Mouse (Mus musculus): Measurements from ENCODE around the gene Mylk3. TPM values are rescaled to one million over a fixed set of nuclear protein-coding genes. Genes with fewer than 3 reads are reported as not detected.
A peak's percentile ranks its signal among the peaks of the same experiment; 100 is the strongest.

Mylk3 gene
- polyA plus RNA-seq, 1 experiment from 2014 or later: 131 TPM

DNA sequence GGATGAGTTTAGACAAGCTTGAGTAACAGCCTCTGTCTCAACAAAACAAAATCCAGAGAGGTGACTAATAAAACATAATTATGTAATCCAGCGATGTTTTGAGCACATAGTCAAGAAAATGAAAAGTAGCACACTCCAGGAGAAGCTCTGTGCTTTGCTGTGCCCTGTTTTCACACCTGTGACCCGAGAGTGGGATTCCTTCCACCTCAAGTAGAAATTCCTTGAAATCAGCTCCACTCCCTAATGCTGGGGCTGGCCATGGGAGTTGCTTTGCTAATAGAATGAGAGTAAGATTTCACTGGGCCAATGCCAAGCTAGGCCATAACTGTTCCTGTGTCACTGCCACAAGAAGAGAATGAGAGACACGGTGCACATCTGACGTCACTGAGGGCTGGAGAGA is 48.5 kb downstream of the Mylk3 start:
- H3K9me3 ChIP-seq: no peaks in the 10 kb centered on the region
- no peak for DNase-seq (ENCODE audit: low spot score)
- H3K27ac ChIP-seq: no peak overlapping the region
- H3K4me1 ChIP-seq: peaks cover 6% of the 10 kb centered on the region; the same call in 1 of the 2 replicates
- H3K36me3 ChIP-seq: peaks cover 90% of the 10 kb centered on the region
- WGBS: 81% methylated on average over 4 of the region's 4 CpGs
- H3K4me3 ChIP-seq: no peak overlapping the region
- H3K27me3 ChIP-seq (ENCODE audit: insufficient read depth, poor library complexity, severe bottlenecking): no peaks in the 10 kb centered on the region

DNA sequence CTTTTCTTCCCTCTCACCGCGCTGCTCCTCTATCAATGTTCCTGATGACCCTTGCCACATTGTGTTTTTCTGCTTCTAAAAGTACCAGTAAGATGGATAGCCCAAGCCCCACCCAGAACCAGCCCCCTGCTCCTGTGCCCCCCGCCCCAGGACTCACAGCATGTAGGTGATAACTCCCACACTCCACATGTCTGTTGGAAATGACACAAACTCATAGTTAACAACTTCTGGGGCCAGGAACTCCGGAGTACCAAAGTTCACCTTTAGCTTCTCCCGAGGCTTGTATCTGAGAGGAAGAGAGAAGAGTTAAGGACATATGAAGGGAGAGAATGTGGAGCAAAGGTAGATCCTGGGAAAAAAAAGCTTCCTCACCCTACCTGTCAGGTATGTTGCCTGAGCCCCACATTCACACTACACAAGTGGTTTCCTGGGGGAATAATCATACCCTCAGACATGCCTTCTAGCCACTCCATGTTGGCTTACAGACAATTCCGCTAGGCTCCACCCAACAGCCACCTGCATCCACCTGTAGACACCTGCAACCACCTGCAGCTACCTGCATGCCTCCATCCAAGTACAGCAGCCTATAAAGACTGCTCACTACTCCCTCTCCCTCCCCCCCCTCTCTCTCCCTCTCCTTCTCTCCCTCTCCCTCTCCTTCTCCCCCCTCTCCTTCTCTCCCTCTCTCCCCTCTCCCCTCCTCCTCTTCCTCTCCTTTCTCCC is 49.8 kb downstream of the Mylk3 start:
- WGBS: 75% methylated on average over 6 of the region's 6 CpGs
- H3K4me1 ChIP-seq: peaks cover 6% of the 10 kb centered on the region; the same call in 1 of the 2 replicates
- H3K9me3 ChIP-seq: no peaks in the 10 kb centered on the region
- H3K36me3 ChIP-seq: peaks cover 89% of the 10 kb centered on the region
- H3K4me3 ChIP-seq: no peak overlapping the region
- H3K27ac ChIP-seq: no peak overlapping the region
- peak; percentile 66 for DNase-seq (ENCODE audit: low spot score)
- no peaks in the 10 kb centered on the region for H3K27me3 ChIP-seq (ENCODE audit: insufficient read depth, poor library complexity, severe bottlenecking)

DNA sequence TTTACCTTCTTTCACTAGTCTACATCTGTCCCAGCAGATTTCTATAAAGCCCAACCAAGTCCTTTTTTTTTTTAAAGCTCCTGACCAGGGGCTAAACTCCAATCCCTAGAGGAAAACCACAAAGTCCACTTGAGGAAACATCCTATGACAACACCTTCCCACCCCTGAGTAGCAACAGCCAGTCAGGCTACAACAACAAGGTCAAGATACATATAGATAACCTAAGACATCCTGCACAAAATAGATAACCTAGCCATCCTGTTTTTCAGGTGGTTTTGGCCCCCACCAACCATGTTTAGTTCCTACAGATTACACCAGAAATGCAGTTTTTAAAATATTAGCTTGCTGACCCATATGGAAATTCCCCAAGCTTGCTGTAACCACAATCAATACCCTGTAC is 51.0 kb downstream of the Mylk3 start:
- Histone ChIP-seq H3K9me3 (no peaks in the 10 kb centered on the region), H3K27ac (no peak overlapping the region), H3K36me3 (peaks cover 89% of the 10 kb centered on the region), H3K4me1 (peaks cover 4% of the 10 kb centered on the region; the same call in 1 of the 2 replicates), H3K27me3 (ENCODE audit: insufficient read depth, poor library complexity, severe bottlenecking) (no peaks in the 10 kb centered on the region), H3K4me3 (no peak overlapping the region)
- DNase-seq (ENCODE audit: low spot score): peak; percentile 54

GRCm38 (mm10) chr8:85329506-85329905 is 56.6 kb downstream of the Mylk3 start:
- WGBS: 50% methylated on average over 1 of the region's 1 CpGs
- Histone ChIP-seq H3K27ac (no peak overlapping the region), H3K9me3 (no peaks in the 10 kb centered on the region), H3K4me3 (no peak overlapping the region), H3K27me3 (ENCODE audit: insufficient read depth, poor library complexity, severe bottlenecking) (no peaks in the 10 kb centered on the region), H3K36me3 (peaks cover 90% of the 10 kb centered on the region), H3K4me1 (no peaks in the 10 kb centered on the region)
- DNase-seq (ENCODE audit: low spot score): peak; percentile 63

- Histone ChIP-seq H3K27ac (no peak overlapping the region), H3K4me1 (no peaks in the 10 kb centered on the region), H3K36me3 (peaks cover 88% of the 10 kb centered on the region), H3K9me3 (no peaks in the 10 kb centered on the region), H3K27me3 (ENCODE audit: insufficient read depth, poor library complexity, severe bottlenecking) (no peaks in the 10 kb centered on the region), H3K4me3 (no peak overlapping the region)
- DNase-seq (ENCODE audit: low spot score): peak; percentile 66
- 77% methylated on average over 9 of the region's 9 CpGs for WGBS
Observed at GRCm38 (mm10) chr8:85327036-85327435, 59.1 kb downstream of the Mylk3 start.

DNA sequence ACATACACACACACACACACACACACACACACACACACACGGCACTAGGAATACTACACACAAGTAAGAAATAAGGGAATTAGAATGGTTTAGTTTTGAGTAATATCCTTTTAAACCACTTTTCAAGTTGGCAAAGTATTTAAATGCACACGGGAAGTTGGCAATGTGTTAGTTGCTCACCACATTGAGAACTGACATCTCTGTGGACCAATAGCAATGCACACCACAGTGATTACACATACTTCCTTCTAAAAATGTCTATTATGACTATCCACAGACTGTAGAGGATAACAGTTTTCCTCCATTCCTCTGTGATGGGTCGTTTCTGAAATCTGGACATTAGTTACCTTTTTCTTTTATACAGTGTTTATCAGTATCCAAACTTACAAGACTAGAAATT is 63.1 kb downstream of the Mylk3 start:
- 0 out of 2 replicates have a peak, but pooled peaks cover 6% of the 10 kb centered on the region for H3K4me1 ChIP-seq
- 79% methylated on average over 3 of the region's 3 CpGs for WGBS
- no peaks in the 10 kb centered on the region for H3K9me3 ChIP-seq
- no peaks in the 10 kb centered on the region for H3K27me3 ChIP-seq (ENCODE audit: insufficient read depth, poor library complexity, severe bottlenecking)
- DNase-seq (ENCODE audit: low spot score): no peak
- no peak overlapping the region for H3K27ac ChIP-seq
- H3K4me3 ChIP-seq: no peak overlapping the region
- H3K36me3 ChIP-seq: peaks cover 73% of the 10 kb centered on the region

DNA sequence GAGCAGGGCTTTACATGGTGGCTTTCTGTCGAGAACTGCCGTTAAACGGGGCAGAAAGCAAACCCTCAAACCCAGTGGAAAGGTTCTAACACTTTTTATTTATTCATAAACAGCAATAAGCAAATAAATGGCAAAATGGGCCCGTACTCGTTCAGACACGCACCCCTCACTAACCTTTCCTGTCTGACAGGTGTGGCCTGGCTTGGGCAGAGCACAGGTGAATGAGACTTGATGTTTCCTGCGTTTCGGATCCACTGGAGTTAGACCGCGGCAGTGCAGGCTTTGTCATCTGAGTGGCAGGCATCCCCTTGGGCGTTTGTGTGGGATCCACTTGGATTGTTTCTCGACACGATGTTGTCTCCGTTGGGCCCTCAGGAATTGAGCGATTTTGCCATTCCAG is 64.2 kb downstream of the Mylk3 start:
- H3K4me1 ChIP-seq: 0 out of 2 replicates have a peak, but pooled peaks cover 6% of the 10 kb centered on the region

DNA sequence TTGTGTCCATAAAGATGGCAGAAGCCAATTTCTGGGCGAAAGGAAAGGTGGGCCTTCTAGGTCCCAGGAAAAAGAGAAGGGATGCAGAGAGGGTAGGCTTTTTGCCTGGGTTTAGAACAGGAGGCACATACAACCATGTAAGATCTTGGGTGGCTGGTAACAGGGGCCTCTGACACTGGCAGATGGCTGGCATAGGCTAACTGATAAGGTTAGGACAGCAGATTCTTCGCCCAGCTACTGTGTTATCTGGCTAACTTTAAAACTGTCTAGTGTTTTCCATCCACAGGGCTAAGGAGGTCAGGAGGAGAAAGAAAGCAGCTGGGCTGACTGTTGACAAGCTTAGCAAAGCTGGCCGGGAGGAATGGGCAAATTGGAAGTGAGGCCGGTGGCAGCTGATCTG is 67.6 kb downstream of the Mylk3 start:
- H3K4me3 ChIP-seq: no peak overlapping the region
- no peaks in the 10 kb centered on the region for H3K9me3 ChIP-seq
- WGBS: 52% methylated on average over 4 of the region's 4 CpGs
- H3K4me1 ChIP-seq: 0 out of 2 replicates have a peak, but pooled peaks cover 6% of the 10 kb centered on the region
- H3K27me3 ChIP-seq (ENCODE audit: insufficient read depth, poor library complexity, severe bottlenecking): no peaks in the 10 kb centered on the region
- no peak for DNase-seq (ENCODE audit: low spot score)
- peaks cover 32% of the 10 kb centered on the region for H3K36me3 ChIP-seq
- no peak overlapping the region for H3K27ac ChIP-seq

More for the DNA sequence above, 64.2 kb downstream of the Mylk3 start:
- Histone ChIP-seq H3K27me3 (ENCODE audit: insufficient read depth, poor library complexity, severe bottlenecking) (no peaks in the 10 kb centered on the region), H3K27ac (no peak overlapping the region), H3K36me3 (peaks cover 62% of the 10 kb centered on the region), H3K9me3 (no peaks in the 10 kb centered on the region), H3K4me3 (no peak overlapping the region)
- DNase-seq (ENCODE audit: low spot score): peak; percentile 58
- 87% methylated on average over 15 of the region's 15 CpGs for WGBS

DNA sequence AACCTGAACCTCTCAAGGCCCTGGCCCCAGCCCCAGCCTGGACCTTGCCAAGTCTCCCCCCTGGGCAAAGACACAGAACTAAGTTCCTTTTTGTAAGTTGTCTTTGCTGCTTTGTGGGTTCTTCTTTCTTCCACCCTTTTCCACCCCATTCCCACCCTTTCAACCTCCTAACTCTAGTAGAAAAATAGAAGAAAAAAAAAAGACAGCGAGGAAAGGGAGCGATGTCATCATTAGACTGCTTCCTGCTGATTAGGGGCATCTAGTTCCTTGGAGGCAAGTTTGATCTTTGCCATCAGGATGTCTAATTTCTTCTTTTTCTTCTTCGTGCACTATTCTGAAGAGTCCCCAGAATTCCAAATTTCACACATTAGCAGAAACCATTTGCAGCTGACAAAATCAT is 73.1 kb downstream of the Mylk3 start:
- Histone ChIP-seq H3K36me3 (peaks cover 17% of the 10 kb centered on the region), H3K4me3 (no peak overlapping the region), H3K9me3 (no peaks in the 10 kb centered on the region), H3K27ac (no peak overlapping the region), H3K4me1 (no peaks in the 10 kb centered on the region), H3K27me3 (ENCODE audit: insufficient read depth, poor library complexity, severe bottlenecking) (no peaks in the 10 kb centered on the region)
- WGBS: 73% methylated on average over 3 of the region's 3 CpGs
- DNase-seq (ENCODE audit: low spot score): no peak

DNA sequence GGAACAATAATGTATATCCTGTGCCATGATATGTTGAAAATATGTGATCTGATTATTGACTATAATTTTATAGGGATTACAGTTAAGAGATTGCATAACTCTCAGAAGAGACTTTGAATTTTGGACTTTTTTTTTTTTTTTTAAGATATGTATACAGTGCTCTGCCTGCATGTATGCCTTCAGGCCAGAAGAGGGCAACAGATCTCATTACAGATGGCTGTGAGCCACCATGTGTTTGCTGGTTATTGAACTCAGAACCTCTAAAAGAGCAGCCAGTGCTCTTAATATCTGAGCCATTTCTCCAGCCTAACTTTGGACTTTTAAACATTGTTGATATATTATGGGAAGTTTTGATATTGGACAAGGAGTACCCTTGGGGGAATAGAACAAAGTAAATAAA is 74.4 kb downstream of the Mylk3 start:
- no peak for DNase-seq (ENCODE audit: low spot score)

GRCm38 (mm10) chr8:85308564-85308963 is 77.6 kb downstream of the Mylk3 start:
- Histone ChIP-seq H3K9me3 (no peaks in the 10 kb centered on the region), H3K4me3 (no peak overlapping the region), H3K4me1 (no peaks in the 10 kb centered on the region), H3K36me3 (peaks cover 56% of the 10 kb centered on the region), H3K27ac (no peak overlapping the region), H3K27me3 (ENCODE audit: insufficient read depth, poor library complexity, severe bottlenecking) (no peaks in the 10 kb centered on the region)
- DNase-seq (ENCODE audit: low spot score): no peak
- WGBS: 95% methylated on average over 2 of the region's 2 CpGs

More for the DNA sequence above, 74.4 kb downstream of the Mylk3 start:
- Histone ChIP-seq H3K36me3 (peaks cover 30% of the 10 kb centered on the region), H3K4me1 (no peaks in the 10 kb centered on the region), H3K27me3 (ENCODE audit: insufficient read depth, poor library complexity, severe bottlenecking) (no peaks in the 10 kb centered on the region), H3K4me3 (no peak overlapping the region), H3K27ac (no peak overlapping the region), H3K9me3 (no peaks in the 10 kb centered on the region)

DNA sequence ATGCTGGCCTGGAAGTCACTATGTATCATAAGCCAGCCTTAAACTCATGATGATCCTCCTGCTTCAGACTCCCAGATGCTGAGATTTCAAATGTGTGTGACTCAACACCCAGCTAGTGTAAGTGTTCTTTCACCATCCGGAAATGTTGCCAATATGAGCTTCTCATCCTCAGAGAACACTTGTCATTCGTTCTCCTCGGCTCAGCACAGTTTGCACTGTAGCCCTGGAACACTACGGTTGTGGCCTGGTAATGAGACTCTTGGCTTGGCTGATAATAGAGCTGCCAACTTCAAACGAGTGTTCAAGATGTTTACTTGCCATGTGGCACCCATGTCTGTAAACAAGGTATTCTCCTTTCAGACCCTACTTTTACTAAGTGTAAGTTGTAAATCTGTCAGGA is 82.6 kb downstream of the Mylk3 start:
- H3K4me3 ChIP-seq: no peak overlapping the region
- DNase-seq (ENCODE audit: low spot score): no peak
- H3K4me1 ChIP-seq: no peaks in the 10 kb centered on the region
- H3K36me3 ChIP-seq: peaks cover 63% of the 10 kb centered on the region
- no peak overlapping the region for H3K27ac ChIP-seq
- WGBS: 86% methylated on average over 5 of the region's 5 CpGs
- H3K27me3 ChIP-seq (ENCODE audit: insufficient read depth, poor library complexity, severe bottlenecking): no peaks in the 10 kb centered on the region
- no peaks in the 10 kb centered on the region for H3K9me3 ChIP-seq

GRCm38 (mm10) chr8:85302931-85303330 is 83.2 kb downstream of the Mylk3 start:
- Histone ChIP-seq H3K9me3 (no peaks in the 10 kb centered on the region), H3K36me3 (peaks cover 57% of the 10 kb centered on the region), H3K4me3 (no peak overlapping the region), H3K27ac (no peak overlapping the region), H3K27me3 (ENCODE audit: insufficient read depth, poor library complexity, severe bottlenecking) (no peaks in the 10 kb centered on the region), H3K4me1 (0 out of 2 replicates have a peak, but pooled peaks cover 2% of the 10 kb centered on the region)
- DNase-seq (ENCODE audit: low spot score): no peak
- WGBS: 93% methylated on average over 3 of the region's 3 CpGs

DNA sequence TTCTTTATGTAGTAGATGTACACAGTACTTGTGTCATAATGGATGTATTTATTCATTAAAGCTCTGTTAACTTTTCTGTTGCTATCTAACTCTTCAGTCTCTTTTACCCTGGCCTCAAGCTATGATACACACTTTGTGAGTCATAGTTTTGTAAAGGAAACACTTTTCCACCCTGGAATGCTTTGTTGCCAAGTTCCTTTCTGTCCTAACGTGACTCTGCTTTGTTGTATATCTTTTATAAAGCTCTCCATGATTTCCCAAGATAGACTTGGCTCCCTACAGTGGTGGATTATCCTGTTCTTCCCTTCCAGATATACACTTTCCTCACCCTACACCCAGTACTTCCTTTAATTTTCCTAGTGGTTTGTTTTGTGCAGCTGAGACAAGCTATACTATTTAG is 84.2 kb downstream of the Mylk3 start:
- H3K27ac ChIP-seq: no peak overlapping the region
- no peaks in the 10 kb centered on the region for H3K27me3 ChIP-seq (ENCODE audit: insufficient read depth, poor library complexity, severe bottlenecking)
- no peaks in the 10 kb centered on the region for H3K9me3 ChIP-seq
- DNase-seq (ENCODE audit: low spot score): no peak
- H3K36me3 ChIP-seq: peaks cover 47% of the 10 kb centered on the region
- no peak overlapping the region for H3K4me3 ChIP-seq
- H3K4me1 ChIP-seq: peaks cover 6% of the 10 kb centered on the region; the same call in 1 of the 2 replicates
- WGBS: 74% methylated on average over 1 of the region's 1 CpGs

Data from heart, embryonic 10.5 days (tissue).